Mouse (Mus musculus) ES-CJ7 (cell line): ENCODE results near the gene Fat1.
A peak's percentile ranks its signal among the peaks of the same experiment; 100 is the strongest.

Experiments used
- DNase-seq: peaks from one replicate; pipeline ENCODE4 v3.0.0; 2011; ENCODE audit warnings: low read depth, low spot score

Fat1 gene

GRCm38 (mm10) chr8:45002686-45003085 is 67.4 kb downstream of the Fat1 start:
- DNase-seq = no peak

- DNase-seq = no peak
These were observed 68.8 kb downstream of the Fat1 start for GRCm38 (mm10) chr8:45004021-45004420.

GRCm38 (mm10) chr8:45010685-45011084 is 75.4 kb downstream of the Fat1 start:
- no peak for DNase-seq

- DNase-seq = no peak
These were observed 76.5 kb downstream of the Fat1 start for GRCm38 (mm10) chr8:45011774-45012173.

- DNase-seq = no peak
These were observed 78.6 kb downstream of the Fat1 start for GRCm38 (mm10) chr8:45013852-45014251.

- DNase-seq = no peak
These were observed 79.3 kb downstream of the Fat1 start for GRCm38 (mm10) chr8:45014498-45015067.

GRCm38 (mm10) chr8:45015876-45016275 is 80.6 kb downstream of the Fat1 start:
- DNase-seq = no peak

GRCm38 (mm10) chr8:45019241-45019640 is 84.0 kb downstream of the Fat1 start:
- no peak for DNase-seq

- DNase-seq = no peak
These were observed 85.9 kb downstream of the Fat1 start for GRCm38 (mm10) chr8:45021171-45021570.

- DNase-seq = no peak
These were observed 86.8 kb downstream of the Fat1 start for GRCm38 (mm10) chr8:45021911-45022665.

GRCm38 (mm10) chr8:45028081-45028497 is 92.8 kb downstream of the Fat1 start:
- DNase-seq = no peak

- no peak for DNase-seq
These were observed 103.1 kb downstream of the Fat1 start for GRCm38 (mm10) chr8:45038350-45038749.

GRCm38 (mm10) chr8:45044160-45044559 is 108.9 kb downstream of the Fat1 start:
- DNase-seq = peak; percentile 30

- no peak for DNase-seq
These were observed 115.2 kb downstream of the Fat1 start for GRCm38 (mm10) chr8:45050451-45050850.

GRCm38 (mm10) chr8:45051236-45051635 is 116.0 kb downstream of the Fat1 start:
- DNase-seq = peak; percentile 63

GRCm38 (mm10) chr8:45052205-45052604 is 117.0 kb downstream of the Fat1 start:
- DNase-seq = peak; percentile 71

GRCm38 (mm10) chr8:45052618-45053017 is 117.4 kb downstream of the Fat1 start:
- DNase-seq = no peak

- peak; percentile 64 for DNase-seq
These were observed 120.3 kb downstream of the Fat1 start for GRCm38 (mm10) chr8:45055500-45055899.

GRCm38 (mm10) chr8:45056810-45057209 is 121.6 kb downstream of the Fat1 start:
- peak; percentile 80 for DNase-seq

GRCm38 (mm10) chr8:45060083-45060482 is 124.8 kb downstream of the Fat1 start:
- DNase-seq = no peak

- peak; percentile 52 for DNase-seq
These were observed 127.1 kb downstream of the Fat1 start for GRCm38 (mm10) chr8:45062311-45062710.

GRCm38 (mm10) chr8:45062982-45063924 is 128.0 kb downstream of the Fat1 start:
- peak; percentile 95 for DNase-seq
